Mouse (Mus musculus) C2C12 (cell line): Measurements from ENCODE around the gene Csf2rb2. TPM values are rescaled to one million over a fixed set of nuclear protein-coding genes. Genes with fewer than 3 reads are reported as not detected.
A peak's percentile ranks its signal among the peaks of the same experiment; 100 is the strongest.
"Not testable (repeated sequence)": the region's sequence is repeated elsewhere in the genome, so short reads cannot be mapped to it uniquely, and the experiment has no call there.

Experiments
- H3K27me3 ChIP-seq: one replicate; pipeline ENCODE4 v1.6.1; 2011; ENCODE audit not compliant: control insufficient read depth, insufficient read depth, insufficient read length
- H3K36me3 ChIP-seq: one replicate; pipeline ENCODE4 v1.6.1; 2011; ENCODE audit not compliant: control insufficient read depth, insufficient read depth
- H3K4me3 ChIP-seq: one replicate; pipeline ENCODE4 v1.5.1; 2011; ENCODE audit warnings: mild to moderate bottlenecking, control low read depth; ENCODE audit not compliant: poor library complexity, insufficient read depth, severe bottlenecking
- H3K79me2 ChIP-seq: one replicate; pipeline ENCODE4 v1.6.1; 2011; ENCODE audit not compliant: control insufficient read depth, insufficient read depth
- H3K79me3 ChIP-seq: one replicate; pipeline ENCODE4 v1.6.1; 2011; ENCODE audit warnings: low read depth, control low read depth
- H3ac ChIP-seq: one replicate; pipeline ENCODE3; 2011; ENCODE audit warnings: low read depth; ENCODE audit not compliant: control insufficient read depth, insufficient read length
- CEBPB ChIP-seq: IDR thresholded peaks from one replicate; pipeline ENCODE4 v1.6.1; 2011; ENCODE audit warnings: low read depth, mild to moderate bottlenecking, control low read depth, moderate library complexity
- CTCF ChIP-seq: IDR thresholded peaks from one replicate; pipeline ENCODE4 v1.5.1; 2011; ENCODE audit not compliant: control insufficient read depth, insufficient read depth, insufficient read length
- FOSL1 ChIP-seq: IDR thresholded peaks from one replicate; pipeline ENCODE4 v1.8.0; 2011; ENCODE audit warnings: mild to moderate bottlenecking, low read length; ENCODE audit not compliant: poor library complexity, insufficient read depth, severe bottlenecking
- MAX ChIP-seq: IDR thresholded peaks from one replicate; pipeline ENCODE4 v1.6.1; 2011; ENCODE audit warnings: mild to moderate bottlenecking, control low read depth
- MYOD1 ChIP-seq: IDR thresholded peaks from one replicate; pipeline ENCODE4 v1.6.1; 2011; ENCODE audit warnings: low read depth; ENCODE audit not compliant: control insufficient read depth, insufficient read length
- MYOG ChIP-seq: IDR thresholded peaks from one replicate; pipeline ENCODE4 v1.6.1; 2011; ENCODE audit not compliant: control insufficient read depth, insufficient read length; ENCODE audit errors: extremely low read depth
- USF1 ChIP-seq: IDR thresholded peaks from one replicate; pipeline ENCODE4 v1.6.1; 2011; ENCODE audit warnings: low read depth, mild to moderate bottlenecking, control low read depth, moderate library complexity
- polyA plus RNA-seq: library from polyadenylated mRNA; unstranded; fragments of >200 nt; fragmentation: generic; extraction: Trizol; gene quantifications from one replicate; pipeline ENCODE4 v1.2.1, GENCODE M21; 2012; ENCODE audit warnings: missing spikeins

Gene Csf2rb2
- polyA plus RNA-seq, 1 experiment: 0.08 TPM

GRCm38 (mm10) chr15:78339627-78340423, 34.3 kb upstream of the Csf2rb2 start:
- not testable (repeated sequence) for H3K79me2 ChIP-seq, H3K4me3 ChIP-seq, H3ac ChIP-seq, H3K36me3 ChIP-seq, H3K79me3 ChIP-seq
- TF ChIP-seq CTCF: peak; percentile 97
- H3K27me3 ChIP-seq: peaks cover 18% of the 10 kb centered on the region

DNA sequence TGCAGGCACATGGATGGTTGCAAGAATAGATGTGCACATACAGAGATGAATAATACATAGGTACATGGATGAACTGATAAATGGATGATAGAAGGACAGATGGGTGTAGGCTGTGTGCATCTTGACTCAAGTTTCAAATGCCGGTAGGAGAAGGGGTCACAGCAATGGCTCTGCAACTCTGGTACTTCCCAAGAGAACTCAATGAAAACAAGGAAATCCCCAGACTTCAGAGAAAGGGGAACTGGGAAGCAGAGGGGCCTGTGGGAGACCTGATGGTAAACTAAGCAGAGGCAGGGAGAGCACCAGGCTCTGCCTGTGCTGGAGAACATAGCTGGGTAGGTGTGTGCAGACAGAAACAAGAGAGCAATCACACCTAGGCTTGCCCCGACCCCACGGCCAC, 28.9 kb upstream of the Csf2rb2 start:
- Histone ChIP-seq H3ac (no peak overlapping the region), H3K79me3 (no peaks in the 10 kb centered on the region), H3K36me3 (no peaks in the 10 kb centered on the region), H3K79me2 (no peaks in the 10 kb centered on the region), H3K4me3 (no peak overlapping the region), H3K27me3 (no peaks in the 10 kb centered on the region)
- TF ChIP-seq FOSL1 (no peak), MYOD1 (no peak), MYOG (no peak), CTCF (no peak), USF1 (no peak), CEBPB (no peak), MAX (no peak)

DNA sequence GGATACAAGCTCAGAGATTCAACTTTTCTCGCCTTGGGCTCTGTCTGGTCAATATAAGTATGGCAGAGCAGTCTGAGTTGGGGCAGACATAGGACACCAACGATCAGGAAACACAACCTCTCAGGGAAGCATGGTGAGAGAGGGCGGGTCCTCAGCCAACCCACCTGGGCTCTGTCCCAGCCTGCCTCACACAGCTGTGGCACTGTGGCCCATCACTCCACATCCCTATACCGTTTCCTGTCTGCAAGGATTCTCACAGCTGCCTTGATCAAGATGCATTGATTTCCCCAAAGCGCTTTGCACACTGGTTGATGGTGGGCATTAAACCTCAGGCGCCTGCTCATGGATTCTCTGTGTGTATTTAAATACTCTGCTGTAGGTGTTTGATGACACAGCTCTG, 27.5 kb upstream of the Csf2rb2 start:
- Histone ChIP-seq H3K36me3 (no peaks in the 10 kb centered on the region), H3K79me2 (no peaks in the 10 kb centered on the region), H3K79me3 (no peaks in the 10 kb centered on the region), H3K4me3 (no peak overlapping the region), H3K27me3 (no peaks in the 10 kb centered on the region), H3ac (no peak overlapping the region)
- TF ChIP-seq CTCF: no peak
- no peak for TF ChIP-seq FOSL1
- TF ChIP-seq MYOG: no peak
- TF ChIP-seq CEBPB: no peak
- TF ChIP-seq MYOD1: no peak
- TF ChIP-seq MAX: no peak
- no peak for TF ChIP-seq USF1

GRCm38 (mm10) chr15:78331523-78332340, 26.2 kb upstream of the Csf2rb2 start:
- no peak overlapping the region for H3ac ChIP-seq
- H3K79me2 ChIP-seq: no peaks in the 10 kb centered on the region
- no peaks in the 10 kb centered on the region for H3K36me3 ChIP-seq
- H3K27me3 ChIP-seq: no peaks in the 10 kb centered on the region
- H3K79me3 ChIP-seq: no peaks in the 10 kb centered on the region
- no peak overlapping the region for H3K4me3 ChIP-seq
- TF ChIP-seq CEBPB (no peak), MYOG (no peak), MAX (no peak), FOSL1 (no peak), CTCF (no peak), USF1 (no peak), MYOD1 (no peak)

- H3K27me3 ChIP-seq: peaks cover 4% of the 10 kb centered on the region
- H3K4me3 ChIP-seq: no peak overlapping the region
- no peak for TF ChIP-seq MAX
- TF ChIP-seq MYOG: no peak
- no peak for TF ChIP-seq MYOD1
- TF ChIP-seq CEBPB: no peak
- TF ChIP-seq CTCF: no peak
- no peak for TF ChIP-seq FOSL1
Measured at GRCm38 (mm10) chr15:78330706-78331105, 25.2 kb upstream of the Csf2rb2 start.

DNA sequence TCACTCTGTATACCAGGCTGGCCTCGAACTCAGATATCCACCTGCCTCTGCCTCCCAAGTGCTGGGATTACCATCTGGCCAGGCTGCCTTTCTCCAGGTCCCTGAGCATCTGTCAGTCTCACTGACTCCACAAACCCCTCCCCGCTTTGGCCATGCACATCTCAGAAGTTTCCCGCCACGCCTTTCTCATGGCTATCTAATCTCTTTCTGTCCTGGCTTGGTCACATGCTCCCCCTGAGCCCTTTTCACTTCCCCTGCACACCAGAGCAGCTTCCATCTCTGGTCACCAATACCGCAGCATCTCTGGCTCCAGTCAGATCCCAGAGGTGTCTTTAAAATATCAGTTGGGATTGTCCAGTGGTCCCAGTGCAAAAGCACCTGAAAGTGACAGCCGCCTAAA, 24.5 kb upstream of the Csf2rb2 start:
- not testable (repeated sequence) for H3K79me2 ChIP-seq, H3K79me3 ChIP-seq, H3K27me3 ChIP-seq, H3ac ChIP-seq, H3K36me3 ChIP-seq, H3K4me3 ChIP-seq

More at GRCm38 (mm10) chr15:78330706-78331105, 25.2 kb upstream of the Csf2rb2 start:
- Histone ChIP-seq H3ac (no peak overlapping the region), H3K79me2 (no peaks in the 10 kb centered on the region), H3K36me3 (no peaks in the 10 kb centered on the region), H3K79me3 (no peaks in the 10 kb centered on the region)
